Mouse (Mus musculus) liver, adult (tissue): ENCODE measurements around the gene Smim13.

Experiments used
- GATA4 ChIP-seq: IDR thresholded peaks from 2 replicates; pipeline ENCODE4 v1.6.1; 2014; ENCODE audit warnings: mild to moderate bottlenecking, low read length; ENCODE audit not compliant: insufficient replicate concordance

The Smim13 gene

DNA sequence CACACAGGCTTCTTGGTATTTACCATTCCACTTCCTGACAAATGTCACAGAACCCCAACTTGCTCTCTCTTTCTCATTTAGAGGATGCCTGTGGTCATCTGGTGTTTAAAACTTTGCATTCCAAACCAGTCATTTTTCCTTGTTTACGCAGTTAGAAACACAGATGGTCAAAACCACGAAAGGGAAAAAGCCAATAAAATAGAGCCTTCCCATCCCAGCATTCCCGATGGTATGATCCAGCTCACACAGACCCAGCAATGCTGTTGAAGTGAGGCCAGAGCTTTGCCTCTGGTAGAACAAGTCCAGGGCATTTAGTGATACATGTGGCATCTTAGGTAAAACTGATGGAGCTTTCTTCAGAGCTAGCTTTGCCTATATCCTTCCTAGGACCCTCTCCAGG is 71.8 kb downstream of the Smim13 start:
- TF ChIP-seq GATA4, result no peak

DNA sequence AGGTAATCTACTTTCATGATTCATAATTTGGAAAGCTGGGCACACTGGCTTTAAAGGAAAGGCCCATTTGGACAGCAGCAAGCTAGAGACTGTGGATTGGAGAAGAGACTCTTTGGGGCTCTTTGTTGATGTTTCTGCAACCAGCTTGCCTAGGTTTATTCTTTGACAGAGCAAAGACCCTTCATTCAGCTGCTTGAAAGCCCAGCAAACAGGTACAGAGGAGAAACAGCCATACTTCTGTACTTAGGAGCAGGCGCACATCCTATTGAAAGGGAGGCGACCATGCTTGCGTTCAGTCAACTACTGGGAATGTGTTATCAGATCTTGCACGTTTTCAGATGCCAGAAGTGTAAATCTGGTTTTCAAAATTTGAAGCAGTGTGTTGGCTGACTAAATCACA is 75.0 kb downstream of the Smim13 start:
- no peak for TF ChIP-seq GATA4

DNA sequence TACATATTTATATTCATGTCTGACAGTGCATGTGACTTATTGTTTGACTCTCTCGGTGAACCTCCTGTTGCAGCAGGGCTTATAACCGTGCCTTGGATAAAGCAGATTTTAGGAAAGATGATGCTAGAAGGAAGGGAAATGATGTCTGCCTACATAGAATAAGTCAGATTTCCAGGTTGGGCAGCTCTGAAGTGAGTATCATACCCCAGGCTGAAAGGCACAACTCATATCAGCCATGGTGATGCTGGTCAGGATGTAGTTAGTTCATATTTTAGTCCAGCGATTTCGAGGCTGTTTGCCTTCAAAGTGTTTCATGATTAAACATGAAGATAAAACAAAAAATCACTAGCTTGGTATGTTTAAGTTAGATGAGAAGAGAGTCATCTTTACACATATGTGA is 75.7 kb downstream of the Smim13 start:
- TF ChIP-seq GATA4, result no peak

DNA sequence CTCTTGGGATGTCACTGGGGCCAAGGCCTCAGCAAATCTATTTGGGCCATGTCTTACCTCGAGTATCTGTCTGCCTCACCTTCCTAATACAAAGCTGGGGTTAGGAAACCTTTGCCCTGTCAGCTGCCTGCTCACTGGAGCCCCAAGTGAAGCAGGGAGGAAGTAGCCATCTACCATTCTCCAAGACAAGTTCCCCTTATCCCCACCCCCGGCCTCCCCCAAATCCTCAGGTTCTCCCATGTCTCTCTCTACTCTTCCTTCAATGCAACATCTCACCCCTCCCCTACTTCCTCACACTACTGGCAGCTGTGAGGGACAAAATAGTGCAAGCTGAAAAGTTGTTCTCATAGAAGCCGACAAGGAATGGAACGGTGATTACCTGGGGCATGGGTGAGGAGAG is 76.5 kb downstream of the Smim13 start:
- no peak for TF ChIP-seq GATA4
